Mouse (Mus musculus) intestine, embryonic 16.5 days (tissue): ENCODE results near the gene Efcc1. TPM values are rescaled to one million over a fixed set of nuclear protein-coding genes. Genes with fewer than 3 reads are reported as not detected.
"Not testable (repeated sequence)": the region's sequence is repeated elsewhere in the genome, so short reads cannot be mapped to it uniquely, and the experiment has no call there.

Experiments used
- ATAC-seq: fragments of 200-750 bp; cut with Nextera tagmentation; 2 replicates; pipeline ENCODE4 v1.8.0; 2017; ENCODE audit warnings: moderate TSS enrichment, moderate library complexity
- H3K27ac ChIP-seq: fragments of 300-500 bp; sonication (generic); 2 replicates; pipeline ENCODE4 v1.5.1; 2014; ENCODE audit warnings: mild to moderate bottlenecking, low read length
- H3K27me3 ChIP-seq: fragments of 300-500 bp; sonication (generic); replicated peaks from 2 replicates; pipeline ENCODE4 v1.6.1; 2014; ENCODE audit warnings: low read length, control low read depth, mixed read lengths; ENCODE audit not compliant: control insufficient read depth, insufficient read depth
- H3K36me3 ChIP-seq: fragments of 300-500 bp; sonication (generic); 2 replicates; pipeline ENCODE4 v1.6.1; 2014; ENCODE audit warnings: low read length, control low read depth; ENCODE audit not compliant: control insufficient read depth, insufficient read depth
- H3K4me1 ChIP-seq: fragments of 300-500 bp; sonication (generic); 2 replicates; pipeline ENCODE4 v1.6.1; 2014; ENCODE audit warnings: low read length, control low read depth, mixed read lengths; ENCODE audit not compliant: control insufficient read depth, insufficient read depth
- H3K4me2 ChIP-seq: fragments of 300-500 bp; sonication (generic); 2 replicates; pipeline ENCODE4 v1.6.1; 2014; ENCODE audit warnings: low read depth, low read length, control low read depth
- H3K4me3 ChIP-seq: fragments of 300-500 bp; sonication (generic); 2 replicates; pipeline ENCODE4 v1.5.1; 2014; ENCODE audit warnings: mild to moderate bottlenecking, low read length
- H3K9ac ChIP-seq: fragments of 300-500 bp; sonication (generic); 2 replicates; pipeline ENCODE4 v1.6.1; 2014; ENCODE audit warnings: low read depth, low read length
- H3K9me3 ChIP-seq: fragments of 300-500 bp; sonication (generic); 2 replicates; pipeline ENCODE4 v1.6.1; 2016; ENCODE audit warnings: low read length, control low read depth; ENCODE audit not compliant: control insufficient read depth
- WGBS: fragments of 180-500 bp; shearing (Covaris S2); extraction: QIAGEN DNeasy Blood & Tissue Kit; methylation state at CpG from one replicate; pipeline ENCODE4 v1.1.7; 2014; 5-methylcytosine and 5-hydroxymethylcytosine counted together
- polyA plus RNA-seq: library from polyadenylated mRNA; unstranded; fragments of >200 nt; fragmentation: Nextera tagmentation; extraction: Ambion mirVana; gene quantifications from 2 replicates; pipeline ENCODE4 v1.2.1, GENCODE M21; 2015

The Efcc1 gene
- polyA plus RNA-seq, 1 experiment from 2014 or later: 0.73 TPM

DNA sequence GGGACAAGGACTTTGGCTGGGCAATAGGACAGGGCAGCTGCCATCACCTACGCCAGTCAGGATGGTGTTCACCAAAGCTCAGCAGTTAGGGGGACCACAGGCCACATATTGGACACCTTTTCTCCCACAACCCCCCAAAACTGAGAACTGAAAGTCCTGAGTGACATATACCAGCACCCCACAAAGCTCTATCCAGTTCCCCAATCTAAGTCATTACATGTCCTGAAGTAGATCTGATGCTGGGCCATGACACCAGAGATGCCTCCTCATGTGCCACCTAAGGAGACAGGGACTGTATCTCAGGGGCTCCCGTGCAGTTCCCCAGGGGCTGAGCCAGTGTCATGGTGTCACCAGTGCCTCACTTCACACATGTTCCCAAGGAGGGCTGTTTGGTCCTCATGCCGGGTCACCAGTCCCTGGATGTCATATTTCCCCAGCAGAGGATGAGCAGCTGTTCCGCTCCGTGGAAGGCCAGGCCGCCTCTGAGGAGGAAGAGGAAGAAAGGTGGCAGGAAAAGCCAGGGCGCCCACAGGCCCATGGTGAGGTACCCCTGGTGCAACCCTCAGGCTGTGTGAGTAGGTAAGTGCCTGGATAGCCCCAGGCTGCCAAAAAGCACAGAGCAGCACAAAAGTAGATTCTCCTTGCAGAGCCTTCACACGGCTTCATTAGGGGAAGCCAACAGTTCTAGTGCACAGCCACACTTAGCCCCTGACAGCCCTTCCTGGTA, 19.7 kb downstream of the Efcc1 start:
- no peak overlapping the region for H3K4me2 ChIP-seq
- no peaks in the 10 kb centered on the region for H3K36me3 ChIP-seq
- ATAC-seq: no peak
- 0 out of 2 replicates have a peak, but pooled peaks cover 6% of the 10 kb centered on the region for H3K4me1 ChIP-seq
- no peak overlapping the region for H3K27ac ChIP-seq
- no peak overlapping the region for H3K4me3 ChIP-seq
- H3K9me3 ChIP-seq: no peaks in the 10 kb centered on the region
- WGBS: 84% methylated on average over 8 of the region's 8 CpGs
- no peaks in the 10 kb centered on the region for H3K27me3 ChIP-seq
- H3K9ac ChIP-seq: no peak overlapping the region

DNA sequence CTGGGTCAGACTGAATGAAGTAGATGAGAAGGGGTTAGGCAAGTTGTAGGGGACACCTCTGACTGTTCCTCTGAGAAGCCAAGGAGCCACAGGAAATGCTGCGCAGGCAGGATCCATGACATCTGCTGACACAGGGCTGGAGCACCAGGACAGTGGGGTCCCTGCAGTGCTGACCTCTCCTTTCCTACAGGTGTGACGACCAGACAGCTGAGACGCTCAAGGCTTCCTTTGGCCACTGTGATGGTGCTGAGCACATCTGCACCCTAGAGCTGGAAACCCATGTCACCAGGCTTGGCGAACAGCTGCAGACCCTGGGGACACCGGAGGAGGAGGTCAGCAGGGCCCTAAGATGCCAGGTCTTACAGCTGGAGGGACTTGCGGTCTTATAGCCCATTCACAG, 20.9 kb downstream of the Efcc1 start:
- H3K4me2 ChIP-seq: no peak overlapping the region
- 0 out of 2 replicates have a peak, but pooled peaks cover 2% of the 10 kb centered on the region for H3K4me1 ChIP-seq
- no peak for ATAC-seq
- H3K4me3 ChIP-seq: no peak overlapping the region
- H3K27ac ChIP-seq: no peak overlapping the region
- no peaks in the 10 kb centered on the region for H3K9me3 ChIP-seq
- 90% methylated on average over 6 of the region's 6 CpGs for WGBS
- no peaks in the 10 kb centered on the region for H3K27me3 ChIP-seq
- no peaks in the 10 kb centered on the region for H3K36me3 ChIP-seq
- no peak overlapping the region for H3K9ac ChIP-seq

DNA sequence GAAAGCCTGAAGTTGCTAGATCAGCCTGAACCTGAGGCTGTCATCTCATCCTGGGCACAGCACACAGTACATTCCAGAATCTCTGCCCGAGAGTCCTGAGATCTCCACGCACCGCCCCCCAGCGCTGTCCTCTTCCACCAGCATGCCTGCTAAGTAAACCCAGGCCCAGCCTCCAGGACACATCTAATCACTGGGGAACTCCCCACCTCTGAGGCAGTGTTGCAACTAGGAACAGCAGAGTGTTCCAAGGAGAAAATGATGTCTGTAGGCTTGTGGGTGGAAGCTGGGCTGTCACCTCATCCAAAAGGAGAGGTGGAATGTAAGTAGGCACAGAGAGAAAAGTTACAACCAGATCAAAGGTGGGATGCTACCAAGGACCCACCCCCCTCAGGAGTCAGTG, 24.5 kb downstream of the Efcc1 start:
- no peak overlapping the region for H3K4me2 ChIP-seq
- H3K9ac ChIP-seq: no peak overlapping the region
- no peak for ATAC-seq
- no peaks in the 10 kb centered on the region for H3K9me3 ChIP-seq
- H3K27me3 ChIP-seq: no peaks in the 10 kb centered on the region
- H3K27ac ChIP-seq: no peak overlapping the region
- no peak overlapping the region for H3K4me3 ChIP-seq
- 84% methylated on average over 4 of the region's 4 CpGs for WGBS
- H3K4me1 ChIP-seq: no peaks in the 10 kb centered on the region
- H3K36me3 ChIP-seq: no peaks in the 10 kb centered on the region

DNA sequence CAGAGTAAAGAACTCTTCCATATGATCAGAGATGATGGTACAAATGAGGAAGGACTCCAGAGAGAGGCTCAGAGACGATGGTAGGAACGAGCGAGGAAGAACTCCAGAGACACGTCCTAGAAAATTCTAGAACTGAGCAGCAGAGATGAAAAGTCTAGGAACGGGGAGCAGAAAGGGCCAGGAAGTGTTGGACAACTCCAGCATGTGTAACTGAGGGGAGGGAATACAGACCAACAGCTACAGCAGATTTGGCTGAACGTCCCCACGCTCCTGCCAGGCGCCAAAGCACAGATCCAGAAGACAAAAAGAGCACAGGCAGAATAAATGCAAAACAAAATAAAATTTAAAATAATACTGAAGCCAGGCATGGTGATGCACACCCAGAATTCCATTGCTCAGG, 26.2 kb downstream of the Efcc1 start:
- Histone ChIP-seq H3K4me1 (no peaks in the 10 kb centered on the region), H3K4me3 (no peak overlapping the region), H3K36me3 (no peaks in the 10 kb centered on the region), H3K9ac (no peak overlapping the region), H3K9me3 (no peaks in the 10 kb centered on the region), H3K27me3 (no peaks in the 10 kb centered on the region), H3K4me2 (no peak overlapping the region), H3K27ac (no peak overlapping the region)
- no peak for ATAC-seq
- 87% methylated on average over 8 of the region's 8 CpGs for WGBS

DNA sequence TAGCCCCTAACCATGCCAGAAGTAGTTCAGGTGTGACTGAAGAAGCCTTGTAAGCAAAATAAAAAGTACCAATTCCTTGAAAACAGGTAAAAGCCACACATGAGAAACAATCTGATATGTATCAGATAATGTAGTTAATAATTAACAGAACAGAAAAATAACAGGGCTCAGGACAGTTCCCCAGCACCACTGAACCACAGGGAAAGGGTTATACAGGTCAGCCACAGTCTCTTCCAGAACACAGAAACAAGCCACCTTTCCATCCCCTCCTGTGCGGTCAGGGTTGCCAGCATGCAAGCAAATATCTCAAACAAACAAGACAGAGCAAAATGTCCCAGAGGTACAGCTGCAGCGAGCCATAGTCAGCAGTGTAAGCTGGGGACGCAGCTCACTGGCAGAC, 28.7 kb downstream of the Efcc1 start:
- peak; percentile 55 for ATAC-seq

DNA sequence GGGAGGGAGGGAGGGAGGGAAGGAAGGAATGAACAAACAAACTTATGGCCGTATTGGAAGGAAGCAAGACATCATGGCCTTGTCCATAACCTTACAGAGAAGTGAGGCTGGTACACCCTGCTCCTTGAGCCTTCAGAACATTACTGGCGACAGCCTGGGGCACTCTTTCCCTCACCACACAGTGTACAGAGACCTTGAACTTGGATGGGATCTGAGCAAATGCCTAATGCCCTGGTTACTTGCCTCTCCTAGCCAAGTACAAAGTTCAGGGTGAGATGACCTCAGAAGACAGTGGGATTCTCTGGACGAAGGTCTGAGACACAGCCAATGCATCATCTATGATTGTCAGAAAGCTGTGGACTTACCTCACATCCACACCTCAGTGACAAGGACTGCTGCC, 29.2 kb downstream of the Efcc1 start:
- no peak overlapping the region for H3K4me2 ChIP-seq
- no peak overlapping the region for H3K27ac ChIP-seq
- H3K36me3 ChIP-seq: no peaks in the 10 kb centered on the region
- H3K9ac ChIP-seq: no peak overlapping the region
- H3K9me3 ChIP-seq: no peaks in the 10 kb centered on the region
- no peak overlapping the region for H3K4me3 ChIP-seq
- H3K27me3 ChIP-seq: no peaks in the 10 kb centered on the region
- ATAC-seq: peak; percentile 56
- H3K4me1 ChIP-seq: no peaks in the 10 kb centered on the region
- 41% methylated on average over 3 of the region's 3 CpGs for WGBS

More for the DNA sequence above, 28.7 kb downstream of the Efcc1 start:
- Histone ChIP-seq H3K4me3 (no peak overlapping the region), H3K4me1 (no peaks in the 10 kb centered on the region), H3K9ac (no peak overlapping the region), H3K4me2 (no peak overlapping the region), H3K9me3 (no peaks in the 10 kb centered on the region), H3K27ac (no peak overlapping the region), H3K27me3 (no peaks in the 10 kb centered on the region), H3K36me3 (no peaks in the 10 kb centered on the region)
- WGBS: 47% methylated on average over 3 of the region's 3 CpGs

DNA sequence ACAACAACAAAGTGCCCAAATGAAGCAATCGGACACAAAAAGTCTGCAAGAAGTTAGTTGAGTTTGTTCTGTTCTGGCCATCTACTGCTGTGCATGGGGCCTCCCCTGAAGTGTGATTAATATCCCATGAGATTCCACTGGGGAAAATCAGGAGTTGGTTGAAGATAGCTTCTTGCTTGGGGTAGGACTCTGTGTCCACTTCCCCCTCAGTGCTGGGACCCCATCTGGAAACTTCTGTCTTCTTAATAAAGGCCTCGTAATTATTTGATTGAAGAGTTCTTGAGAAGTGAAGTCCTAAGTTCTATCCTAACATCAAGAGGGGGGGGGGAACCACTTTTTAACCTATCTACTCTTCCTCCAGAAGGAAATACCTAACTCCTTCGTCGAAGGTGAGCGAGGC, 31.5 kb downstream of the Efcc1 start:
- Histone ChIP-seq H3K4me2 (no peak overlapping the region), H3K36me3 (no peaks in the 10 kb centered on the region), H3K9ac (no peak overlapping the region), H3K9me3 (no peaks in the 10 kb centered on the region), H3K4me3 (no peak overlapping the region), H3K4me1 (no peaks in the 10 kb centered on the region), H3K27ac (no peak overlapping the region), H3K27me3 (no peaks in the 10 kb centered on the region)
- 79% methylated on average over 5 of the region's 5 CpGs for WGBS
- ATAC-seq: no peak

DNA sequence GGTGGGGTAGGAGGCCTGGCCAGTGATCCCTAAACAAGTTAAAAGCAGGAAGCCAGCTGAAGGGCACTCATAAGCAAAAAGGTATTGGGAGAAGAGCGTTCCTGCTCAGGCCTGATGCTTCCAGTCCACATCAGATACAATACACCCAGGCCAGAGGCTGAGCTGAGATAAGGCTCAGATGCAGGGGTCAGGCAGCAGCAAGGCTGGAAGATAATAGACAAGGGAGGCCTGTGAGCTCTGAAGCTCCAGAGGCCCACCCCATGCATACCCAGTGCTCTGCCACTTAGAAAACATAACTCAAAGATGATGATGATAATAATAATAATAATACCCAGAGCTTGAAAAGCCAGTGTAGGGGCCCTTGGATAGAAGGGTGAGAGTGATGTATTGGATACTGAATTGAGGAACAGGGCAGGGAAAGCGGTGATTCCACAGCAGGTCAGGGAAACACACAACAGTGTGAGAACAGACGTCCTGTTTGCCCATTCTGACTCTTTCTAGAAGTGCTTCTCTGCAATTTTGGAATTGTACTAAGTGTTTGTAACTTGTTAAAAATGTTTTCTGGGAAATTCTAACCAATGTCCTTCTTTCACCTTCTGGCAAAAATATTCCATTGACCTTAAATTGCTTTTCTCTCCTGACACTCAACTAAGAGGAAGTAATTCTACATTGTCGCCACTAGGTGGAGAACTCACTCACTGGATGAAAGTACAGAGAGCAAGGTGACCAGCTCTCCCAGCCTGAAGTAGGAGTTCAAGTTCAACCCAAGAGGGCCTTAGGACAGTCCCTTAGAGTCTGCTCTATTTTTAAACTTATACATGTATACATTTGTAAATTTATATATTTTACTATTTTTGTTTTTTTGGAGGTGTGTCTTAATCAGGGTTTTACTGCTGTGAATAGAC, 33.0 kb downstream of the Efcc1 start:
- no peak overlapping the region for H3K27ac ChIP-seq
- 68% methylated on average over 4 of the region's 4 CpGs for WGBS
- ATAC-seq: peak; percentile 65; the same call in 1 of the 2 replicates

DNA sequence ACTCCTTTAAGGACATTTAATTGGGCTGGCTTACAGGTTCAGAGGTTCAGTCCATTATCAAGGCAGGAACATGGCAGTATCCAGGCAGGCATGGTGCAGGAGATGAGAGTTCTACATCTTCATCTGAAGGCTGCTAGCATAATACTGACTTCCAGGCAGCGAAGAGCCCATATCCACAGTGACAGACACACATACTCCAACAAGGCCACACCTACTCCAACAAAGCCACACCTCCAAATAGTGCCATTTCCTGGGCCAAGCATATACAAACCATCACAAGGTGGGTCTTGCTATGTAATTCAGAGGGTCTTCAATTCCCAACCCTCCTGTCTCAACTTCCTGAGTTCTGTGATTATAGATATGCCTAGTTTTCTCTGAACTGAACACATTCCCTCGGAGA, 33.6 kb downstream of the Efcc1 start:
- not testable (repeated sequence) for H3K27ac ChIP-seq

More for the DNA sequence above, 33.0 kb downstream of the Efcc1 start:
- Histone ChIP-seq H3K9me3 (no peaks in the 10 kb centered on the region), H3K27me3 (no peaks in the 10 kb centered on the region), H3K36me3 (no peaks in the 10 kb centered on the region), H3K4me3 (no peak overlapping the region), H3K4me2 (no peak overlapping the region), H3K9ac (no peak overlapping the region), H3K4me1 (no peaks in the 10 kb centered on the region)

More for the DNA sequence above, 33.6 kb downstream of the Efcc1 start:
- 98% methylated on average over 2 of the region's 2 CpGs for WGBS
- H3K4me1 ChIP-seq, H3K27me3 ChIP-seq, H3K9ac ChIP-seq, ATAC-seq, H3K4me2 ChIP-seq, H3K4me3 ChIP-seq, H3K9me3 ChIP-seq, H3K36me3 ChIP-seq: not testable (repeated sequence)
